In genomic region chr5:134607121-134607520, GRCm38 (mm10) we compare ENCODE assay signal across 12 mouse cellular contexts. TPM values are rescaled to one million over a fixed set of nuclear protein-coding genes. Genes with fewer than 3 reads are reported as not detected.
A peak's percentile ranks its signal among the peaks of the same experiment; 100 is the strongest.
DNase-seq lines count a peak whose midpoint lies in the region; ATAC-seq and TF ChIP-seq lines count a peak whose summit lies in the region.
"Had no signal": no experiment of that assay in that cellular context is flagged by ENCODE, and none has a peak within 500 bp of the region (broad histone marks: within the 10 kb centered on the region; RNA-seq: fewer than 3 reads in every experiment).

No protein-coding gene starts in this region.

- H3K27me3 ChIP-seq in lung, postnatal 0 days (replicated peaks; ENCODE audit: insufficient read depth, low read length): no peaks in the 10 kb centered on the region
- H3K27me3 ChIP-seq in spleen, adult 2 months (ENCODE audit: control insufficient read depth, insufficient read depth, low read length): no peaks in the 10 kb centered on the region

- no peak for TF ChIP-seq POLR2A in spleen, adult 2 months (IDR thresholded peaks at IDR 0.05; ENCODE audit: low read depth, low read length)

- ATAC-seq in lung, postnatal 0 days: peak; percentile 60

- no peaks in the 10 kb centered on the region for H3K9me3 ChIP-seq in lung, postnatal 0 days (ENCODE audit: low read length)

- no peak for TF ChIP-seq CTCF in lung, postnatal 0 days (IDR thresholded peaks at IDR 0.05)
- TF ChIP-seq CTCF in spleen, adult 2 months (IDR thresholded peaks at IDR 0.05; ENCODE audit: extremely low read depth, insufficient read depth, insufficient read length, insufficient replicate concordance): no peak

- H3K27ac ChIP-seq in lung, postnatal 0 days (ENCODE audit: low read length): no peak overlapping the region
- H3K27ac ChIP-seq in spleen, adult 2 months (ENCODE audit: insufficient read depth, low read length): peak overlapping the region; percentile 60; the same call in 1 of the 2 replicates

- H3K36me3 ChIP-seq in lung, postnatal 0 days (ENCODE audit: insufficient read depth, low read length): no peaks in the 10 kb centered on the region
- H3K36me3 ChIP-seq in spleen, adult 2 months (ENCODE audit: control insufficient read depth, insufficient read depth, low read length): peaks cover 18% of the 10 kb centered on the region

- 48% methylated on average over 5 of the region's 5 CpGs for WGBS in lung, postnatal 0 days
- WGBS in spleen, adult 2 months: 10% methylated on average over 5 of the region's 5 CpGs

- H3K9ac ChIP-seq in lung, postnatal 0 days (replicated peaks; ENCODE audit: low read depth): no peak overlapping the region

- peak; percentile 27 for DNase-seq in adrenal gland, postnatal 14 days
- no peak for DNase-seq in adrenal gland, postnatal 10 days
- DNase-seq in lung, postnatal 0 days (ENCODE audit: low spot score): peak; percentile 63
- DNase-seq in lung, postnatal 25 days (ENCODE audit: low spot score): no peak
- peak; percentile 43 for DNase-seq in lung, postnatal 10 days
- peak in 1 of 2 experiments; percentile 52 for DNase-seq in spleen, adult 2 months (ENCODE audit: low read depth in 1 of 2, low spot score in 2 of 2)
- DNase-seq in retina, embryonic 14.5 days (ENCODE audit: low spot score): no peak
- DNase-seq in cerebellum, postnatal 36 days: no peak
- DNase-seq: kidney, adult 8-10 months had no signal

- H3K4me2 ChIP-seq in lung, postnatal 0 days (replicated peaks; ENCODE audit: low read depth, low read length): no peak overlapping the region

- no peaks in the 10 kb centered on the region for H3K4me1 ChIP-seq in lung, postnatal 0 days (ENCODE audit: insufficient read depth, low read depth, low read length)
- H3K4me1 ChIP-seq in spleen, adult 2 months (ENCODE audit: control insufficient read depth, insufficient read depth, insufficient read length): peaks cover 22% of the 10 kb centered on the region; the same call in 1 of the 2 replicates

- no peak overlapping the region for H3K4me3 ChIP-seq in lung, postnatal 0 days (ENCODE audit: low read depth, low read length)
- no peak overlapping the region for H3K4me3 ChIP-seq in spleen, adult 2 months (ENCODE audit: extremely low read depth, insufficient read depth, insufficient read length)

- TF ChIP-seq EP300 in lung, postnatal 0 days (IDR thresholded peaks at IDR 0.05): no peak

RNA-seq across cellular contexts. Expression of gene Lat2, which starts 7.7 kb away (rescaled TPM):
- 2.2 and 7.1 TPM in 2 replicates for total RNA-seq in adrenal gland, postnatal 14 days (2021)
- 1 to 10 TPM; 3.8 to 4.3 TPM for total RNA-seq in adrenal gland, postnatal 10 days (2021)
- 3.0 and 3.2 TPM in 2 replicates for polyA plus RNA-seq in lung, postnatal 0 days (2015; fragmentation: Nextera tagmentation; extraction: Ambion mirVana)
- 52.2 and 52.4 TPM in 2 replicates for polyA plus RNA-seq in spleen, adult 2 months (2012; rRNA removed)

RNA-seq across cellular contexts. Expression of gene Rfc2, which starts 26.0 kb away (rescaled TPM):
- 47.2 and 51.2 TPM in 2 replicates for total RNA-seq in adrenal gland, postnatal 14 days (2021)
- total RNA-seq in adrenal gland, postnatal 10 days (2021): 10 to 100 TPM; 51.1 to 56.7 TPM
- polyA plus RNA-seq in lung, postnatal 0 days (2015; fragmentation: Nextera tagmentation; extraction: Ambion mirVana): 84.4 and 95.9 TPM in 2 replicates
- polyA plus RNA-seq in spleen, adult 2 months (2012; rRNA removed): 82.8 and 86.9 TPM in 2 replicates

RNA-seq across cellular contexts. Expression of gene Eif4h, which starts 32.2 kb away (rescaled TPM):
- total RNA-seq in adrenal gland, postnatal 14 days (2021): 277 and 309 TPM in 2 replicates
- total RNA-seq in adrenal gland, postnatal 10 days (2021): 100 to 1,000 TPM; 270 to 283 TPM
- 403 and 485 TPM in 2 replicates for polyA plus RNA-seq in lung, postnatal 0 days (2015; fragmentation: Nextera tagmentation; extraction: Ambion mirVana)
- 125 and 143 TPM in 2 replicates for polyA plus RNA-seq in spleen, adult 2 months (2012; rRNA removed)

RNA-seq across cellular contexts. Expression of gene Syna, which starts 47.1 kb away (rescaled TPM):
- total RNA-seq in adrenal gland, postnatal 14 days (2021): not detected in 2 replicates
- total RNA-seq in adrenal gland, postnatal 10 days (2021): not detected
- polyA plus RNA-seq in lung, postnatal 0 days (2015; fragmentation: Nextera tagmentation; extraction: Ambion mirVana): 0.24 and 0.67 TPM in 2 replicates
- polyA plus RNA-seq in spleen, adult 2 months (2012; rRNA removed): 0.06 TPM in 1 of 2 replicates, not detected in the other
- total RNA-seq: gastrocnemius, adult 8-10 months had no signal
- polyA plus RNA-seq: heart, postnatal 0 days; limb, embryonic 11.5 days had no signal

RNA-seq across cellular contexts. Expression of gene Clip2, which starts 54.9 kb away (rescaled TPM):
- 23.4 and 25.3 TPM in 2 replicates for total RNA-seq in adrenal gland, postnatal 14 days (2021)
- total RNA-seq in adrenal gland, postnatal 10 days (2021): 10 to 100 TPM; 21.8 to 24.1 TPM
- 3.0 and 4.1 TPM in 2 replicates for polyA plus RNA-seq in lung, postnatal 0 days (2015; fragmentation: Nextera tagmentation; extraction: Ambion mirVana)
- polyA plus RNA-seq in spleen, adult 2 months (2012; rRNA removed): 10.1 and 10.7 TPM in 2 replicates

Comparison
In these comparisons a context has a peak if more than half of its experiments do, and no peak if none do; other contexts are left out.
1. DNase-seq: peak in adrenal gland, postnatal 14 days (single experiment), lung, postnatal 0 days (single experiment) and lung, postnatal 10 days (single experiment); none in adrenal gland, postnatal 10 days (single experiment), lung, postnatal 25 days (single experiment), retina, embryonic 14.5 days (single experiment) and cerebellum, postnatal 36 days (0 of 2).